In the genomic region with DNA sequence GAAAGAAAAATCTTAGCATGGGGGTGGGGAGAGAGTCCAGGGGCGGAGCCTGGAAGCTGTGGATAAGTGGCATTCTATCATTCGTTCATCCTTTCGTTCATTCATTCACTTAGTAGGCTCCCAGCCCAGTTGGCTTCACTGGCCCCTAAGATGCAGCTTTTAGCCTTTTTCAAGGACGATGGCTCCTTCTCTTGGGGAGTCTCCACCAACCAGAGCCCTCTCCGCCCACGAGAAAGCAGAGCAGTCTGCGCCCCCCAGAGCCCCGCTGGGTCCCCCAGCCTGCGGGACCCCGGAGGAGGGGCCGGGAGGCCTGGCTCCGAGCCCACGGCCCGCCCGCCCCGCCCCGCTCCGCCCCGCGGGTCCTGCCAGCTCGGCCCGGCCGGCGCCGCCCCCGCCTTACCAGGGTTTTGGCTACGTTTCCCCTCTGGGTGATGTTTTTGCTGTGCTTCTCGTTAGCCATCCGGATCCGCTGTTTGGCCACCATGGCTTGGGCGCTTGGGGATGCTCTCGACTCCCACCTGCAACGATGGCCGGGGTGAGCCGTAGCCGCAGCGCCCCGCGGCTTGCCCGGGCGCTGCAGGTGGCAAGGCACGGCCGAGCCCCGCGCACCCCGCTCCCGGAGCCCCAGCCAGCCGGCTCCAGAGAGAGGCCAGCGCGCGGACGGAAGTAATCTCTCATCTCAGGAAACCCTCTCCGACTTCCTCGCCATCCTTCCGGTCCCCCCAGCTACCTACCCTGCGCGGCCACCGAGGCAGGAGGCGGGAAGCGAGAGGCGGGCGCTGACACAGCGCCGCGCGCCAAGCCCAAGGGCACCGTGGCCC, we compare ENCODE assay signal across 8 mouse cellular contexts. TPM values are rescaled to one million over a fixed set of nuclear protein-coding genes. Genes with fewer than 3 reads are reported as not detected.
DNase-seq lines count a peak whose midpoint lies in the region; ATAC-seq and TF ChIP-seq lines count a peak whose summit lies in the region.

No protein-coding gene starts in this region.

- ATAC-seq in forebrain, embryonic 16.5 days: peak; percentile 76
- ATAC-seq in liver, embryonic 15.5 days (ENCODE audit: insufficient read depth): peak; percentile 59
- peak; percentile 78 for ATAC-seq in neural tube, embryonic 11.5 days (ENCODE audit: insufficient read depth, low FRiP score, low TSS enrichment)
- peak; percentile 61 for ATAC-seq in stomach, postnatal 0 days (ENCODE audit: low FRiP score, low TSS enrichment)

- H3K4me3 ChIP-seq in forebrain, embryonic 16.5 days (replicated peaks; ENCODE audit: low read length): peak overlapping the region; percentile 75
- H3K4me3 ChIP-seq in liver, embryonic 15.5 days (replicated peaks): peak overlapping the region; percentile 62
- peak overlapping the region; percentile 59 for H3K4me3 ChIP-seq in neural tube, embryonic 11.5 days (ENCODE audit: low read depth, low read length)
- H3K4me3 ChIP-seq in stomach, postnatal 0 days (ENCODE audit: low read depth, low read length): peak overlapping the region; percentile 60

- peak; percentile 27 to 57 for DNase-seq in CD8-positive naive resting alpha-beta T cell, adult 2 months (ENCODE audit: low read depth in 2 of 2, low spot score in 2 of 2)
- DNase-seq in cerebellum, adult 11 months: peak; percentile 80
- peak; percentile 61 to 66 for DNase-seq in heart, postnatal 14 days
- DNase-seq in kidney, postnatal 4 days: peak; percentile 71 to 83
- peak; percentile 67 for DNase-seq in neural tube, embryonic 11.5 days (ENCODE audit: low spot score)
- DNase-seq in stomach, postnatal 0 days (ENCODE audit: low spot score): peak; percentile 54

- H3K36me3 ChIP-seq in forebrain, embryonic 16.5 days (ENCODE audit: control insufficient read depth, insufficient read depth): no peaks in the 10 kb centered on the region
- no peaks in the 10 kb centered on the region for H3K36me3 ChIP-seq in liver, embryonic 15.5 days (replicated peaks)
- no peaks in the 10 kb centered on the region for H3K36me3 ChIP-seq in neural tube, embryonic 11.5 days (ENCODE audit: control insufficient read depth, insufficient read depth, low read length)
- H3K36me3 ChIP-seq in stomach, postnatal 0 days (ENCODE audit: control insufficient read depth, insufficient read depth, low read length): no peaks in the 10 kb centered on the region

- peak overlapping the region; percentile 87 for H3K27ac ChIP-seq in forebrain, embryonic 16.5 days (ENCODE audit: low read length)
- no peak overlapping the region for H3K27ac ChIP-seq in liver, embryonic 15.5 days (replicated peaks)
- H3K27ac ChIP-seq in neural tube, embryonic 11.5 days (ENCODE audit: low read depth, low read length): peak overlapping the region; percentile 65
- peak overlapping the region; percentile 81 for H3K27ac ChIP-seq in stomach, postnatal 0 days (replicated peaks)

- intact Hi-C loops in heart, postnatal 14 days (cut with DNase I): loop anchor here (5.0 kb wide), 2 partner anchors 49 to 101 kb away; no protein-coding TSS in a partner anchor

- under 1% methylated on average over 66 of the region's 67 CpGs for WGBS in forebrain, embryonic 16.5 days
- WGBS in liver, embryonic 15.5 days (ENCODE audit: insufficient replicate concordance): 2% methylated on average over 67 of the region's 67 CpGs
- WGBS in neural tube, embryonic 11.5 days: 1% methylated on average over 66 of the region's 67 CpGs
- WGBS in stomach, postnatal 0 days: 1% methylated on average over 59 of the region's 67 CpGs

- peaks cover 20% of the 10 kb centered on the region for H3K4me1 ChIP-seq in forebrain, embryonic 16.5 days (replicated peaks; ENCODE audit: control insufficient read depth, insufficient read depth, low read length)
- H3K4me1 ChIP-seq in liver, embryonic 15.5 days (replicated peaks): peaks cover 42% of the 10 kb centered on the region
- 0 out of 2 replicates have a peak, but pooled peaks cover 3% of the 10 kb centered on the region for H3K4me1 ChIP-seq in neural tube, embryonic 11.5 days (ENCODE audit: control insufficient read depth, insufficient read depth, low read length)
- no peaks in the 10 kb centered on the region; the same call in none of the 2 replicates for H3K4me1 ChIP-seq in stomach, postnatal 0 days (replicated peaks; ENCODE audit: control insufficient read depth, insufficient read depth)

- H3K9ac ChIP-seq in forebrain, embryonic 16.5 days (replicated peaks; ENCODE audit: low read depth, low read length): peak overlapping the region; percentile 90
- peak overlapping the region; percentile 50 for H3K9ac ChIP-seq in liver, embryonic 15.5 days
- peak overlapping the region; percentile 71 for H3K9ac ChIP-seq in neural tube, embryonic 11.5 days (ENCODE audit: low read length)
- H3K9ac ChIP-seq in stomach, postnatal 0 days (ENCODE audit: low read length): peak overlapping the region; percentile 72

- TF ChIP-seq EP300 in stomach, postnatal 0 days (optimal IDR thresholded peaks at IDR 0.05): no peak

- no peak for TF ChIP-seq CTCF in stomach, postnatal 0 days (IDR thresholded peaks at IDR 0.05; ENCODE audit: low read depth)

- H3K9me3 ChIP-seq in forebrain, embryonic 16.5 days (ENCODE audit: control insufficient read depth, low read length): no peaks in the 10 kb centered on the region
- H3K9me3 ChIP-seq in liver, embryonic 15.5 days (replicated peaks): no peaks in the 10 kb centered on the region
- H3K9me3 ChIP-seq in neural tube, embryonic 11.5 days (ENCODE audit: control insufficient read depth, low read length): no peaks in the 10 kb centered on the region
- H3K9me3 ChIP-seq in stomach, postnatal 0 days (ENCODE audit: control insufficient read depth, low read length): no peaks in the 10 kb centered on the region

- H3K27me3 ChIP-seq in forebrain, embryonic 16.5 days (replicated peaks; ENCODE audit: control insufficient read depth, insufficient read depth, low read length): no peaks in the 10 kb centered on the region
- peaks cover 60% of the 10 kb centered on the region for H3K27me3 ChIP-seq in liver, embryonic 15.5 days
- 0 out of 2 replicates have a peak, but pooled peaks cover 2% of the 10 kb centered on the region for H3K27me3 ChIP-seq in neural tube, embryonic 11.5 days (ENCODE audit: control insufficient read depth, insufficient read depth, low read length)
- no peaks in the 10 kb centered on the region for H3K27me3 ChIP-seq in stomach, postnatal 0 days (ENCODE audit: control insufficient read depth, insufficient read depth, low read length)

- peak overlapping the region; percentile 83 for H3K4me2 ChIP-seq in forebrain, embryonic 16.5 days (ENCODE audit: low read length)
- peak overlapping the region; percentile 88 for H3K4me2 ChIP-seq in liver, embryonic 15.5 days
- peak overlapping the region; percentile 89 for H3K4me2 ChIP-seq in neural tube, embryonic 11.5 days (ENCODE audit: low read depth)
- H3K4me2 ChIP-seq in stomach, postnatal 0 days (replicated peaks; ENCODE audit: low read depth): peak overlapping the region; percentile 95

RNA-seq across cellular contexts. Expression of gene Serp2, which starts 0.4 kb away (rescaled TPM):
- 124 and 163 TPM in 2 replicates for polyA plus RNA-seq in forebrain, embryonic 16.5 days (2015; fragmentation: Nextera tagmentation; extraction: Ambion mirVana)
- total RNA-seq in heart, postnatal 14 days (2021): 1 to 10 TPM in 1 of 2 experiments, under 1 TPM in 1; 0.68 to 1.0 TPM
- polyA plus RNA-seq in liver, embryonic 15.5 days (2015; fragmentation: Nextera tagmentation; extraction: Ambion mirVana): 0.83 and 1.0 TPM in 2 replicates
- 44.7 and 47.1 TPM in 2 replicates for polyA plus RNA-seq in neural tube, embryonic 11.5 days (2014; fragmentation: Nextera tagmentation; extraction: Ambion mirVana)
- polyA plus RNA-seq in stomach, postnatal 0 days (2015; fragmentation: Nextera tagmentation; extraction: Ambion mirVana): 7.4 and 8.0 TPM in 2 replicates
